Mouse (Mus musculus) heart, adult 2 months (tissue): ENCODE measurements at regions not wholly inside any gene's neighbourhood (a gene's known extent, or its start where the extent isn't known, plus 50 kb on each side); places are given as distances from the start of the nearest gene placed in this dataset.

Experiments used
- DNase-seq, 2 experiments: peaks; one replicate each; pipeline ENCODE4 v3.0.0; 2021
- H3K27ac ChIP-seq: fragments of 200-600 bp; 2 replicates; pipeline ENCODE4 v1.8.1; 2022
- H3K27me3 ChIP-seq: fragments of 200-500 bp; 2 replicates; pipeline ENCODE4 v1.6.1; 2012; ENCODE audit warnings: mild to moderate bottlenecking, low read length, inconsistent platforms, mixed read lengths; ENCODE audit not compliant: control insufficient read depth, insufficient read depth
- H3K36me3 ChIP-seq: fragments of 200-500 bp; 2 replicates; pipeline ENCODE4 v1.6.1; 2012; ENCODE audit warnings: low read length, inconsistent platforms; ENCODE audit not compliant: control insufficient read depth, insufficient read depth
- H3K4me1 ChIP-seq: fragments of 200-500 bp; 2 replicates; pipeline ENCODE4 v1.6.1; 2011; ENCODE audit warnings: low read length; ENCODE audit not compliant: control insufficient read depth, insufficient read depth
- H3K4me3 ChIP-seq: fragments of 200-600 bp; 2 replicates; pipeline ENCODE4 v1.8.1; 2022
- H3K79me2 ChIP-seq: fragments of 200-500 bp; replicated peaks from 2 replicates; pipeline ENCODE4 v1.6.1; 2012; ENCODE audit warnings: mild to moderate bottlenecking, inconsistent platforms, low read length, moderate library complexity, mixed read lengths; ENCODE audit not compliant: control insufficient read depth, insufficient read depth
- H3K9ac ChIP-seq: fragments of 200-500 bp; 2 replicates; pipeline ENCODE4 v1.6.1; 2012; ENCODE audit warnings: low read depth, mild to moderate bottlenecking, control low read depth, inconsistent platforms, low read length, mixed read lengths
- CTCF ChIP-seq: fragments of 200-600 bp; IDR thresholded peaks from 2 replicates; pipeline ENCODE4 v1.8.1; 2022; ENCODE audit warnings: antibody characterized with exemption, mild to moderate bottlenecking, moderate library complexity
- EP300 ChIP-seq: fragments of 200-500 bp; IDR thresholded peaks from 2 replicates; pipeline ENCODE4 v1.6.1; 2011; ENCODE audit warnings: low read depth, low read length, control low read depth; ENCODE audit not compliant: insufficient read depth
- POLR2A ChIP-seq: fragments of 200-500 bp; IDR thresholded peaks from 2 replicates; pipeline ENCODE4 v1.6.1; 2011; ENCODE audit warnings: mild to moderate bottlenecking, low read depth, low read length, control low read depth; ENCODE audit not compliant: insufficient read depth
- WGBS: fragments of 180-500 bp; shearing (Covaris S2); methylation state at CpG from one replicate; pipeline ENCODE4 v1.1.7; 2018; 5-methylcytosine and 5-hydroxymethylcytosine counted together
- intact Hi-C: fragments of 180-260 bp; cut with DNase I; formaldehyde crosslinking; loops from one replicate; pipeline ENCODE4 v1.15.1; 2025

GRCm38 (mm10) chr6:12258273-12258672 lies 350.7 kb downstream of the Phf14 start:
- Histone ChIP-seq H3K36me3 (no peaks in the 10 kb centered on the region), H3K27ac (no peak overlapping the region), H3K79me2 (no peaks in the 10 kb centered on the region), H3K9ac (no peak overlapping the region), H3K27me3 (no peaks in the 10 kb centered on the region), H3K4me1 (no peaks in the 10 kb centered on the region), H3K4me3 (no peak overlapping the region)
- WGBS = 76% methylated on average over 3 of the region's 3 CpGs
- TF ChIP-seq CTCF = no peak
- TF ChIP-seq EP300 = no peak
- no peak for TF ChIP-seq POLR2A
- intact Hi-C loops = no loop called here
- no peak for DNase-seq

DNA sequence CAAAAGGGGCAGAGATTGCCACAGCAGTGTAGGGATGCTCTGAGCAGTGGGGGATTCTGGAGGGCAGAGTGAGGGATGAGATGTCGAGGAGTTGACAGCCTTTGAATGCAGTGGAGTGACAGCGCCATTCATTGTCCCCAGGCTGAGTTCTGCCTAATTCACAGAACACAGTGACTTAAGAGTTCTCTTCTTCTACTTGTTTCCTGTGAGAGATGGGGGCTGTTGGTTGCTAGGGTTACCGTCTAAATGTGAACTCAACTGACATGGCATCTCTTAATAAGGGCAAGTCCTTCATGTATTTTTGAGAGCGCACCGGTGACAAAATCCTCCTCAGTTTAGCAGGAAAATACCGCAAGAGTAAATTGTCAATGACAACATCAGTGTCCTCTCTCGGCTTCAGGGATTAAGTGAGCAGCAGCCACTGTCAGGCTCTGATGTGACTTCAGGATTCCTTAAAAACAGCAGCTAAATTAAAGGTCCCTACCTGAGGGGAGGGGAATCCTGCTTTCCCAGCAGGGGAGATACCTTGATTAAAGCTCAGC lies 351.4 kb downstream of the Phf14 start:
- WGBS = 63% methylated on average over 7 of the region's 7 CpGs
- Histone ChIP-seq H3K79me2 (no peaks in the 10 kb centered on the region), H3K27me3 (no peaks in the 10 kb centered on the region), H3K9ac (no peak overlapping the region), H3K4me1 (no peaks in the 10 kb centered on the region), H3K4me3 (no peak overlapping the region), H3K27ac (no peak overlapping the region), H3K36me3 (no peaks in the 10 kb centered on the region)
- intact Hi-C loops = no loop called here
- no peak for TF ChIP-seq CTCF
- no peak for TF ChIP-seq POLR2A
- TF ChIP-seq EP300 = no peak
- no peak for DNase-seq

DNA sequence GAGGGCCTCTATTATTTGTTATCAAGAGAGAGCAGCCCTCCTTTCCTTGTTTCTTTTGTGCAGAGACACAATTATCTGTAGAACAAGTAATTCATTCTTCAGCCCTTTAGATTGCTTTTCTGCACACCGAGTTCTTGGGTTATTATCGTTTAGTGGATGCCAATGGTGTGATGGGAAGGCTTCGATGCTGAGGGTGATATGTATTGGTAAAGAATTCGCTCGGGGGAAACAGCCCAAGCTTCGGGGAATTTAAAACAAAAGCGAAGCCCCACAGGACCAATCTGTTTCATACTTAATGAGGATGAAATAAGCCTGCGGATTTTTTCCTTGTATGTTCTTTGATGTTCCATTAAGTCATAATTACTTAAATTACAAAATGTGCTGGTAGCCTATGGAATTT lies 352.0 kb downstream of the Phf14 start:
- H3K27me3 ChIP-seq = no peaks in the 10 kb centered on the region
- no peak overlapping the region for H3K9ac ChIP-seq
- H3K4me3 ChIP-seq = no peak overlapping the region
- no peaks in the 10 kb centered on the region for H3K4me1 ChIP-seq
- TF ChIP-seq EP300 (no peak), POLR2A (no peak), CTCF (no peak)
- intact Hi-C loops = no loop called here
- H3K79me2 ChIP-seq = no peaks in the 10 kb centered on the region
- DNase-seq = no peak
- 68% methylated on average over 8 of the region's 8 CpGs for WGBS
- H3K36me3 ChIP-seq = no peaks in the 10 kb centered on the region
- no peak overlapping the region for H3K27ac ChIP-seq

- WGBS = 29% methylated on average over 9 of the region's 9 CpGs
- intact Hi-C loops = no loop called here
- TF ChIP-seq CTCF = peak; percentile 75
- no peak for TF ChIP-seq POLR2A
- H3K9ac ChIP-seq = no peak overlapping the region
- no peak overlapping the region for H3K4me3 ChIP-seq
- no peaks in the 10 kb centered on the region for H3K4me1 ChIP-seq
- no peak overlapping the region for H3K27ac ChIP-seq
- no peaks in the 10 kb centered on the region for H3K36me3 ChIP-seq
- H3K27me3 ChIP-seq = no peaks in the 10 kb centered on the region
- no peak for DNase-seq
- H3K79me2 ChIP-seq = no peaks in the 10 kb centered on the region
Measured at GRCm38 (mm10) chr6:12260325-12261076, 352.9 kb downstream of the Phf14 start.
